8 mouse cellular contexts compared by ENCODE assay signal in the genomic region with DNA sequence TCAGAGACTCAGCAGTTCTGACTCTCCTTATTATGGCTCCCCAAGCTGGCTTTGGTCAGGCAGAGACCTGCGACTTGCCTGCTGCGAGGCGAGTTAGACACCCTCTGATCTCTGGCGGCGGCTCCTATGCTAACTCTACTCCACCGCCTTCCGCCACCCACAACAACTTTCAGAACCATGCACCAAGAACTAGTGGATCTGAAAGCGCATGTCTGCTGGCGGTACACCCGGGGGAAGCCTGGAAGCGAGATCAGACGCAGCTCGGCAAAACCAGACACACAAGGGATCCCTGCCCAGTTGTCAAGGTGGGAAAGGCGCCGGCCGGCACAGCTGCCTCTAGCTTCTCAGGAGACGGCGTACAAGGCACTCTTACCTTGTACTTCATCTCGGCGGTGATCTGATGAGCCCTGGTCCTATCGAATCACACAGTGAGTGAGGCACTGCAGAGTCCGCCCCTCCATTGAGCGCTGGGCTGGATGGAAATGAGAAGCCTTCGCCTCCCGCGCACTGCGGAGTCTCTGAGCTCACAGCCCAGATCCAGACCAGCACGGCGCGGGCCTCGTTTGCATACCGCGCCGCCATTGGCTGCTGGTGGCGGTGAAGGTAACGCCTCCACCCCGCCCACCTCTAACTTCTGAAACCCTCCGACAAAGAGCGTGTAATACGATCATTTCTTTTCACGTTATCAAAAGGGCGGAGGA.
DNase-seq lines count a peak whose midpoint lies in the region.

No protein-coding gene starts in this region.

- H3K9me3 ChIP-seq in megakaryocyte, embryonic 14.5 days = no peaks in the 10 kb centered on the region

- peaks cover 21% of the 10 kb centered on the region for H3K27me3 ChIP-seq in megakaryocyte, embryonic 14.5 days (replicated peaks)

- DNase-seq in adrenal gland, adult (ENCODE audit: inconsistent age in 2 of 2, low spot score in 1 of 2) = peak; percentile 96 to 98
- DNase-seq in embryo, embryonic 10 days (ENCODE audit: low spot score) = peak; percentile 98
- DNase-seq in gastrocnemius, postnatal 10 days = peak; percentile 89
- DNase-seq in induced T-regulatory cell, adult 2 months (ENCODE audit: low read depth) = peak; percentile 96
- peak; percentile 69 to 93 for DNase-seq in left cerebral cortex, adult 9 months (ENCODE audit: low spot score in 2 of 2)
- DNase-seq in right cerebral cortex, adult 2 months (ENCODE audit: low spot score in 2 of 2) = peak; percentile 94 to 96
- peak; percentile 72 for DNase-seq in urinary bladder, postnatal 10 days (ENCODE audit: low spot score)

- H3K4me3 ChIP-seq in megakaryocyte, embryonic 14.5 days (replicated peaks) = peak overlapping the region; percentile 94

- H3K36me3 ChIP-seq in megakaryocyte, embryonic 14.5 days (replicated peaks; ENCODE audit: low read length) = no peaks in the 10 kb centered on the region

- H3K4me1 ChIP-seq in megakaryocyte, embryonic 14.5 days = peaks cover 25% of the 10 kb centered on the region

Comparison
In these comparisons a context has a peak if more than half of its experiments do, and no peak if none do; other contexts are left out.
1. Peak in every context shown above with its lines: DNase-seq and H3K4me3 ChIP-seq.